Mouse (Mus musculus): Measurements from ENCODE around the gene Acot13.

GRCm38 (mm10) chr13:24879359-24880040 lies 48.2 kb upstream of the Acot13 start:
- TF ChIP-seq CTCF (IDR thresholded peaks at IDR 0.05; ENCODE audit: borderline replicate concordance, control insufficient read depth, extremely low read depth, insufficient read depth, low read length, poor library complexity) (no peak), POLR2A (IDR thresholded peaks at IDR 0.05; ENCODE audit: control insufficient read depth, extremely low read depth, insufficient read depth, low read length, poor library complexity) (no peak)
